Mouse (Mus musculus): ENCODE results near the gene Mvd. TPM values are rescaled to one million over a fixed set of nuclear protein-coding genes. Genes with fewer than 3 reads are reported as not detected.

The Mvd gene
- polyA plus RNA-seq, 2 experiments: 38.2 to 42.3 TPM

- H3K4me3 ChIP-seq (replicated peaks; ENCODE audit: low read length): no peak overlapping the region
- no peak overlapping the region for H3K4me2 ChIP-seq (replicated peaks; ENCODE audit: low read depth, low read length, severe bottlenecking)
- TF ChIP-seq POLR2A (IDR thresholded peaks at IDR 0.05; ENCODE audit: borderline replicate concordance, extremely low read depth, insufficient read depth, insufficient read length): no peak
- peaks cover under 1% of the 10 kb centered on the region for H3K4me1 ChIP-seq (ENCODE audit: control insufficient read depth, insufficient read depth, low read length)
- DNase-seq (ENCODE audit: low spot score) (no peak), ATAC-seq (ENCODE audit: low FRiP score, low read depth) (no peak)
- H3K9me3 ChIP-seq (ENCODE audit: control insufficient read depth, low read length): no peaks in the 10 kb centered on the region
- H3K27ac ChIP-seq (replicated peaks; ENCODE audit: low read depth, low read length): no peak overlapping the region
- H3K36me3 ChIP-seq (ENCODE audit: control insufficient read depth, insufficient read depth, low read length): peaks cover 62% of the 10 kb centered on the region
- H3K27me3 ChIP-seq (ENCODE audit: control insufficient read depth, insufficient read depth, low read length): no peaks in the 10 kb centered on the region
- H3K9ac ChIP-seq (ENCODE audit: low read depth, low read length, severe bottlenecking): no peak overlapping the region
- WGBS: 76% methylated on average over 6 of the region's 6 CpGs
Measured at GRCm38 (mm10) chr8:122469407-122469806, 26.2 kb upstream of the Mvd start.

DNA sequence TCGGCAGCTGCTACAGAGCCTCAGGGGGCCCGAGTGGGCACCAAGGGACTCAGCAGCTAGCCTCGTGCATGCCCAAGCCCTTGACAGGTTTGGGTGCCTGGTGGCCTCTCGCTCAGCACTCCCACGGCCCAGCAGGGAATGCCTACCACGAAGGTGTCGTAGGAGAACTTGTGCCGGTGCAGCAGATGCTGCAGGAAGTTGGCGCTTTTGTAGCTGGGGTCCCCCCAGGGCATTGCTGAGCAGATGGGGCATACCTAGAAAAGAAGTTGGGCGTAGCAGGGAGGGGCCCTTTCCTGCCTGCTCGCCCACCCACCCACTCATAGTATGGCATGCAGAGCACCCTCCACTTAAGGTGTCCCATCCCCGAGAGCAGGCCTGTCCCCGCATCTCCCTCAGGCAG, 24.6 kb upstream of the Mvd start:
- TF ChIP-seq POLR2A (IDR thresholded peaks at IDR 0.05; ENCODE audit: borderline replicate concordance, extremely low read depth, insufficient read depth, insufficient read length): no peak
- H3K9ac ChIP-seq (ENCODE audit: low read depth, low read length, severe bottlenecking): no peak overlapping the region
- ATAC-seq (ENCODE audit: low FRiP score, low read depth): no peak
- no peak overlapping the region for H3K4me3 ChIP-seq (replicated peaks; ENCODE audit: low read length)
- no peaks in the 10 kb centered on the region for H3K27me3 ChIP-seq (ENCODE audit: control insufficient read depth, insufficient read depth, low read length)
- DNase-seq (ENCODE audit: low spot score): no peak
- H3K9me3 ChIP-seq (ENCODE audit: control insufficient read depth, low read length): no peaks in the 10 kb centered on the region
- 85% methylated on average over 13 of the region's 13 CpGs for WGBS
- no peaks in the 10 kb centered on the region for H3K4me1 ChIP-seq (ENCODE audit: control insufficient read depth, insufficient read depth, low read length)
- H3K36me3 ChIP-seq (ENCODE audit: control insufficient read depth, insufficient read depth, low read length): peaks cover 51% of the 10 kb centered on the region
- H3K4me2 ChIP-seq (replicated peaks; ENCODE audit: low read depth, low read length, severe bottlenecking): no peak overlapping the region
- H3K27ac ChIP-seq (replicated peaks; ENCODE audit: low read depth, low read length): no peak overlapping the region

GRCm38 (mm10) chr8:122464985-122465384, 21.8 kb upstream of the Mvd start:
- peaks cover 10% of the 10 kb centered on the region for H3K4me1 ChIP-seq (ENCODE audit: control insufficient read depth, insufficient read depth, low read length)

DNA sequence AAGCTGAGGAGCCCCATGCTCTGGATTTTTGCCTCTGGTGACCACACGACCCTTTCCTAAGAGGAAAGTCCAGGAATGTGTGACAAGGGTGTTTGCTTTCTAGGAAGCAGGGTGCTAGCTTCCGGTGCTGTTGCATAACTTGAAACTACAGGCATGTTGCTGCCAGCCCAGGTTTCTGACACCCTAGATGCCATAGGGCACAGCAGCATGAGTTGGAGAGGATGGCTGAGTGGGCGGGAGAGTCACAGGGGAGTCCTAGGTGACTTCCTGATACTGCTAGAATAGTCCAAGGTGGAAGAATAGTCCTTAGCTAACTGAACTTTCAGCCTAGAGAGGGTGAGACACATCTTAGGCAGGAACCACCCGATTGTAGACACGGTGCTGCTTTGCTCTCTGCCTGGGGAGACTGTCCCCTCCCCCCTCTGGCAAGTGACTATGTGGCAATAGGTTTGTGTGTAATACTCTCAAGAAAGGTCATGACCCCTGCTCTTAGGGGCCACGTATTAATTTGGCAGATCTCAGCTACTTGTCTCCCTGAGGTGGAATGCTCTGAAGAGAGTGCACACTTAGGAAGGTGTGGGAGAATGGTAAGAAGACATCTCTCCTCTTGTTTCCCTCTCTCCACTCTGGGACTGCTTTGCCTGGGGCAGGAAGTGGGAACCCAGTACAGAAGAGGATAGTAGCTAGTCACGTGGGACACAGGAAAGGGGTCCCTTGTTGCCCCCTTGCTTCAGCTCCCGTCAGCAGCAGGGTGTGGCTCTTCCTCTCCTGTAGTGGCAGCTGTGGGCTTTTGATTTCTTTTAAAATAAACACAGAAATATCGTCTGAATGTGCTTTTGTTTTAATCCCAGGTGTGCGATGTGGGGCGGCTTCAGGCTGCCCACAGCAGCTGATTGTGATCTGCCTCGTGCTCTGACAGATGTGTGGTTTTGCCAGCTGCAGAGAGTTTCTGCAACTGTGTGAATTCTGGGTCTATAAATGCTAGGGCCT, 20.7 kb upstream of the Mvd start:
- ATAC-seq (ENCODE audit: low FRiP score, low read depth) (no peak), DNase-seq (ENCODE audit: low spot score) (no peak)
- Histone ChIP-seq H3K4me1 (ENCODE audit: control insufficient read depth, insufficient read depth, low read length) (peaks cover 13% of the 10 kb centered on the region), H3K4me3 (replicated peaks; ENCODE audit: low read length) (no peak overlapping the region), H3K9ac (ENCODE audit: low read depth, low read length, severe bottlenecking) (no peak overlapping the region), H3K27me3 (ENCODE audit: control insufficient read depth, insufficient read depth, low read length) (peaks cover 27% of the 10 kb centered on the region), H3K9me3 (ENCODE audit: control insufficient read depth, low read length) (no peaks in the 10 kb centered on the region), H3K4me2 (replicated peaks; ENCODE audit: low read depth, low read length, severe bottlenecking) (no peak overlapping the region), H3K27ac (replicated peaks; ENCODE audit: low read depth, low read length) (no peak overlapping the region), H3K36me3 (ENCODE audit: control insufficient read depth, insufficient read depth, low read length) (peaks cover 35% of the 10 kb centered on the region)
- WGBS: 48% methylated on average over 12 of the region's 12 CpGs
- no peak for TF ChIP-seq POLR2A (IDR thresholded peaks at IDR 0.05; ENCODE audit: borderline replicate concordance, extremely low read depth, insufficient read depth, insufficient read length)

More at GRCm38 (mm10) chr8:122464985-122465384, 21.8 kb upstream of the Mvd start:
- H3K9ac ChIP-seq (ENCODE audit: low read depth, low read length, severe bottlenecking): no peak overlapping the region
- ATAC-seq (ENCODE audit: low FRiP score, low read depth): no peak
- H3K9me3 ChIP-seq (ENCODE audit: control insufficient read depth, low read length): no peaks in the 10 kb centered on the region
- peaks cover 39% of the 10 kb centered on the region for H3K36me3 ChIP-seq (ENCODE audit: control insufficient read depth, insufficient read depth, low read length)
- no peak for TF ChIP-seq POLR2A (IDR thresholded peaks at IDR 0.05; ENCODE audit: borderline replicate concordance, extremely low read depth, insufficient read depth, insufficient read length)
- no peak for DNase-seq (ENCODE audit: low spot score)
- WGBS: 68% methylated on average over 7 of the region's 7 CpGs
- H3K27ac ChIP-seq (replicated peaks; ENCODE audit: low read depth, low read length): no peak overlapping the region
- H3K27me3 ChIP-seq (ENCODE audit: control insufficient read depth, insufficient read depth, low read length): peaks cover 17% of the 10 kb centered on the region
- H3K4me3 ChIP-seq (replicated peaks; ENCODE audit: low read length): no peak overlapping the region
- H3K4me2 ChIP-seq (replicated peaks; ENCODE audit: low read depth, low read length, severe bottlenecking): no peak overlapping the region

- peaks cover 22% of the 10 kb centered on the region for H3K36me3 ChIP-seq (ENCODE audit: control insufficient read depth, insufficient read depth, low read length)
- DNase-seq (ENCODE audit: low spot score) (no peak), ATAC-seq (ENCODE audit: low FRiP score, low read depth) (no peak)
- H3K27me3 ChIP-seq (ENCODE audit: control insufficient read depth, insufficient read depth, low read length): peaks cover 31% of the 10 kb centered on the region
- H3K27ac ChIP-seq (replicated peaks; ENCODE audit: low read depth, low read length): no peak overlapping the region
- no peaks in the 10 kb centered on the region for H3K9me3 ChIP-seq (ENCODE audit: control insufficient read depth, low read length)
- peaks cover 13% of the 10 kb centered on the region for H3K4me1 ChIP-seq (ENCODE audit: control insufficient read depth, insufficient read depth, low read length)
- TF ChIP-seq POLR2A (IDR thresholded peaks at IDR 0.05; ENCODE audit: borderline replicate concordance, extremely low read depth, insufficient read depth, insufficient read length): no peak
- WGBS: 71% methylated on average over 8 of the region's 8 CpGs
- no peak overlapping the region for H3K9ac ChIP-seq (ENCODE audit: low read depth, low read length, severe bottlenecking)
- no peak overlapping the region for H3K4me3 ChIP-seq (replicated peaks; ENCODE audit: low read length)
- H3K4me2 ChIP-seq (replicated peaks; ENCODE audit: low read depth, low read length, severe bottlenecking): no peak overlapping the region
Measured at GRCm38 (mm10) chr8:122462510-122462909, 19.3 kb upstream of the Mvd start.

Measured in limb, embryonic 14.5 days (tissue).